Mouse (Mus musculus) midbrain, postnatal 0 days (tissue): ENCODE results near the gene Scube3. TPM values are rescaled to one million over a fixed set of nuclear protein-coding genes. Genes with fewer than 3 reads are reported as not detected.

Experiments
- ATAC-seq: fragments of 200-750 bp; cut with Nextera tagmentation; 2 replicates; pipeline ENCODE4 v1.8.0; 2017; ENCODE audit warnings: moderate number of reproducible peaks, mild to moderate bottlenecking, moderate TSS enrichment, moderate library complexity; ENCODE audit not compliant: low FRiP score
- DNase-seq: peaks from one replicate; pipeline ENCODE4 v3.0.0-alpha.2; 2015; ENCODE audit warnings: low spot score
- H3K27ac ChIP-seq: fragments of 300-500 bp; sonication (generic); 2 replicates; pipeline ENCODE4 v1.5.1; 2014; ENCODE audit warnings: low read depth, mild to moderate bottlenecking, low read length, mixed read lengths
- H3K27me3 ChIP-seq: fragments of 300-500 bp; sonication (generic); 2 replicates; pipeline ENCODE4 v1.6.1; 2014; ENCODE audit warnings: low read length, control low read depth, mixed read lengths; ENCODE audit not compliant: insufficient read depth
- H3K36me3 ChIP-seq: fragments of 300-500 bp; sonication (generic); 2 replicates; pipeline ENCODE4 v1.6.1; 2014; ENCODE audit warnings: low read length, control low read depth, mixed read lengths; ENCODE audit not compliant: insufficient read depth
- H3K4me1 ChIP-seq: fragments of 300-500 bp; sonication (generic); 2 replicates; pipeline ENCODE4 v1.6.1; 2014; ENCODE audit warnings: mild to moderate bottlenecking, control low read depth, antibody characterized with exemption, low read length, mixed read lengths; ENCODE audit not compliant: insufficient read depth
- H3K4me2 ChIP-seq: fragments of 300-500 bp; sonication (generic); 2 replicates; pipeline ENCODE4 v1.6.1; 2014; ENCODE audit warnings: low read depth, mild to moderate bottlenecking, low read length, mixed read lengths; ENCODE audit not compliant: poor library complexity, severe bottlenecking
- H3K4me3 ChIP-seq: fragments of 300-500 bp; sonication (generic); 2 replicates; pipeline ENCODE4 v1.5.1; 2014; ENCODE audit warnings: low read depth, mild to moderate bottlenecking, low read length, moderate library complexity
- H3K9ac ChIP-seq: fragments of 300-500 bp; sonication (generic); replicated peaks from 2 replicates; pipeline ENCODE4 v1.6.1; 2014; ENCODE audit warnings: mild to moderate bottlenecking, low read length, moderate library complexity, mixed read lengths; ENCODE audit not compliant: poor library complexity, severe bottlenecking
- H3K9me3 ChIP-seq: fragments of 300-500 bp; sonication (generic); 2 replicates; pipeline ENCODE4 v1.6.1; 2016; ENCODE audit warnings: low read length, control low read depth
- CTCF ChIP-seq: IDR thresholded peaks from 2 replicates; pipeline ENCODE4 v1.5.1; 2016; ENCODE audit warnings: antibody characterized with exemption, mild to moderate bottlenecking
- WGBS: fragments of 180-500 bp; shearing (Covaris S2); extraction: QIAGEN DNeasy Blood & Tissue Kit; methylation state at CpG from one replicate; pipeline ENCODE4 v1.1.7; 2014; 5-methylcytosine and 5-hydroxymethylcytosine counted together
- polyA plus RNA-seq: library from polyadenylated mRNA; unstranded; fragments of >200 nt; fragmentation: Nextera tagmentation; extraction: Ambion mirVana; gene quantifications from 2 replicates; pipeline ENCODE4 v1.2.1, GENCODE M21; 2015
- total RNA-seq: library from RNA; depleted of rRNA; stranded (reverse); fragments of >200 nt; gene quantifications from 2 replicates; pipeline ENCODE4 v1.2.3, GENCODE M21; 2014

Gene Scube3
- total and polyA plus RNA-seq, 2 experiments from 2014 or later: 3.9 to 19.9 TPM

DNA sequence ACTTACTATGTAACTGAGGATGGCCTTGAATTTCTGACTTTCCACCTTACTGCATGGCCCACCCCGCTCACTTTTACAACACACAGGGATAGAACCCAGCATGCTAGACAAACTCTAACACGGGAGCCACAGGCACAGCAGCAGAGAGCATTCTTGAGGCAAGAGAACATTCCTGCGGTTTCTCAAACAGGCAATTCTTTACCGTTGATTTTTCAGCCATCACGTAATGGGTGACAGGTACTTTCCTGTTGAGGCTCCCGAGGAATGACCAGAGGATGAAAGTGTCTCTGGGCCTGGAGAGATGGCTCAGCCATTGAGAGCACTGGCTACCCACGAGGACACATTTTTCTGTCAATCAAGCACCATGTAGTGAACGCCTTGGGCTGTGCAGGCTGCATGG is 17.6 kb upstream of the Scube3 start:
- no peaks in the 10 kb centered on the region for H3K9me3 ChIP-seq
- no peak overlapping the region for H3K4me3 ChIP-seq
- DNase-seq (no peak), ATAC-seq (no peak)
- no peak for TF ChIP-seq CTCF
- H3K27me3 ChIP-seq: no peaks in the 10 kb centered on the region
- H3K4me1 ChIP-seq: no peaks in the 10 kb centered on the region
- no peak overlapping the region for H3K4me2 ChIP-seq
- no peak overlapping the region for H3K27ac ChIP-seq
- no peaks in the 10 kb centered on the region for H3K36me3 ChIP-seq
- 52% methylated on average over 8 of the region's 8 CpGs for WGBS
- no peak overlapping the region for H3K9ac ChIP-seq

DNA sequence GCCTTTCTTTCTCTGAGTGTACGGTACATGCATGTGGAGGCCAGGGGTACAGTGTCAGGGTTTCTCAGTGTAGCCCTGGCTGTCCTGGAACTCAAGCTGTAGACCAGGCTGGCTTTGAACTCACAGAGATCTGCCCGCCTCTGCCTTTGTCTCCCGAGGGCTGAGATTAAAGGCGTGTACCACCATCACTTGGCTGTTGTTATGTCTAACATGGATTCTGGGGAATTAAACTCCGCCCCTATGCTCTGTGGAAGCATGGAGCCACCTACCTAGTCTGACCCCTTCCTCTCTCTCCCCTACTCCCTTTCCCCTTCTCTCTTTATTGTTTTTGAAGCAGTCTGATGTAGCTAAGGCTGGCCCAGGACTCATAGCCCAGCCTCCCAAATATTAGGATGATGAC is 12.1 kb upstream of the Scube3 start:
- ATAC-seq (no peak), DNase-seq (no peak)
- H3K36me3 ChIP-seq: no peaks in the 10 kb centered on the region
- H3K27me3 ChIP-seq: no peaks in the 10 kb centered on the region
- no peak overlapping the region for H3K4me2 ChIP-seq
- no peak overlapping the region for H3K4me3 ChIP-seq
- no peaks in the 10 kb centered on the region for H3K4me1 ChIP-seq
- H3K9ac ChIP-seq: no peak overlapping the region
- H3K27ac ChIP-seq: no peak overlapping the region
- H3K9me3 ChIP-seq: no peaks in the 10 kb centered on the region
- WGBS: 82% methylated on average over 5 of the region's 5 CpGs
- TF ChIP-seq CTCF: no peak

DNA sequence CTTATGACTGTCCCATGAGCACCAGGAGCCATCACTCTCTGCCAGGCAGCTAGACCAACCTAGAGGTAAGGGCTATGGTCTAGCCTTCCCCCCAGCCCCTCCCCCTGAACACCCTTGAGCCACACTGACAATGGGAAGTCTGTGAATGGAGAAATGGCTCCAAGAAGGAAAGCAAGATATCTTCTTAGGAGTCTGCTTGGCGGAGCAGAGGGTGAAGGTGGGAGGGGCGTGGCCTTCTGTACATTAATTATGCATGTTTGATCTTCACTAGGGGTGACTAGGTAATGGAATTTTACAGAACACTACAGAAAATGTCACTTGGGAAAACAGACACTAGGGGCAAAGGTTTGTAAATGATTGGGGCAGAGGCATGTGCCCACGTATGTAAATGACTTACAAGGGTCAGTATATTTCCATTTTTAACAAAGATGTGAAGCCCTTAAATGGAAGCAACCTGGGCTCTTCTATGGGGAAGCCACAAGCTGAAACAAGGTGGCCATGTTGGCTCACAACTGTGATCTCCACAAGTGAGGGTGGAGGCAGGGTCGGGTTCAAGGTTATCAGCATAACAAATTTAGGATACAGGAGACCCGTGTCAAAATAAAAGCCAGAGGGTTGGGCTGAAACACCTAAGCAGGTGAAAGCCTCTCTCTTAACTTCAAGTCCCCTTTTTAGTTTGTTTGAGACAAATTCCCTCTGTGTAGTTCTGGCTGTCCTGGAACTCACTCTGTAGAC is 11.4 kb upstream of the Scube3 start:
- DNase-seq (no peak), ATAC-seq (no peak)
- no peak overlapping the region for H3K9ac ChIP-seq
- no peak overlapping the region for H3K27ac ChIP-seq
- H3K4me1 ChIP-seq: no peaks in the 10 kb centered on the region
- WGBS: 74% methylated on average over 5 of the region's 5 CpGs
- H3K4me3 ChIP-seq: no peak overlapping the region
- TF ChIP-seq CTCF: no peak
- no peaks in the 10 kb centered on the region for H3K27me3 ChIP-seq
- H3K9me3 ChIP-seq: no peaks in the 10 kb centered on the region
- H3K36me3 ChIP-seq: no peaks in the 10 kb centered on the region
- no peak overlapping the region for H3K4me2 ChIP-seq

DNA sequence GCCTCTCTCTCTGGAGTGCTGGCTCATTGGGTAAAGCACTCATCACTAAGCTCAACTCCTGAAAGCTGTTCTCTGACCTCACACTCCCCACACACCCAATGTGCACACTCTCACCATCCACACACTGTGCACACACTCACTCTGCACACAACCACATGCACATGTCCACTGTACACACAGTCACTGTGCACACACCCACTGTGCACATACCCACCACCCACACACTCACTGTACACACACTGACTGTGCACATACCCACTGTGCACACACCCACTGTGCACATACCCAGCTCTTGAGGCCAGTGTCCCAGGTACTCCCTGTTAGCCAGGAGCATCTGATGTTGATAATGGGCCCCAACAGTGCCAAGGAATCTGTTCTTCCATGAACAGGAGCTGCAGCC is 10.8 kb upstream of the Scube3 start:
- Histone ChIP-seq H3K36me3 (no peaks in the 10 kb centered on the region), H3K9ac (no peak overlapping the region), H3K4me1 (no peaks in the 10 kb centered on the region), H3K9me3 (no peaks in the 10 kb centered on the region), H3K4me3 (no peak overlapping the region), H3K27ac (no peak overlapping the region), H3K4me2 (no peak overlapping the region), H3K27me3 (no peaks in the 10 kb centered on the region)
- no peak for TF ChIP-seq CTCF
- ATAC-seq (no peak), DNase-seq (no peak)

DNA sequence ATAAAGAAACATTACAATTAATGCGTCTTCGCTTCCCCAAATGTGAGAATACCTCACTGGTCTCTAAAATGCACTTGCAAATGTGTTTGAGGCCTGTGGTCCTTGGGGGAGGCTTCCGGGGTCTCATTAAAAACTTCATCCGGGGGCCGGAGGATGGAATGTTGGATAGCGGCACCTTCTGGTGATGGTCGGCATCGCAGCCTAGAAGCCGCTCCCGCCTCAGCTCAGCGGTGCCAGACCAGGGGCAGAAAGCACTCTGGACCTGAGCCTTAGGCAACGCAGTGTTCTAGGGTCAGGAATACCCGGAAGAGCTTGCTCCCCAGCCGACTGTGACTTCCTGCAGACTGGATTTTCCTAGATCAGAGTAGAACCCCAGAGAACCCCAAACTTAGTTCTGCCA is 8.7 kb upstream of the Scube3 start:
- Histone ChIP-seq H3K9me3 (no peaks in the 10 kb centered on the region), H3K4me1 (no peaks in the 10 kb centered on the region), H3K27ac (no peak overlapping the region), H3K36me3 (no peaks in the 10 kb centered on the region), H3K4me3 (no peak overlapping the region), H3K4me2 (0 out of 2 replicates have a peak overlapping the region, but pooled peaks have one; percentile 20), H3K27me3 (no peaks in the 10 kb centered on the region), H3K9ac (no peak overlapping the region)
- TF ChIP-seq CTCF: peak; percentile 82
- DNase-seq: peak; percentile 62
- 6% methylated on average over 14 of the region's 14 CpGs for WGBS
- ATAC-seq: no peak

DNA sequence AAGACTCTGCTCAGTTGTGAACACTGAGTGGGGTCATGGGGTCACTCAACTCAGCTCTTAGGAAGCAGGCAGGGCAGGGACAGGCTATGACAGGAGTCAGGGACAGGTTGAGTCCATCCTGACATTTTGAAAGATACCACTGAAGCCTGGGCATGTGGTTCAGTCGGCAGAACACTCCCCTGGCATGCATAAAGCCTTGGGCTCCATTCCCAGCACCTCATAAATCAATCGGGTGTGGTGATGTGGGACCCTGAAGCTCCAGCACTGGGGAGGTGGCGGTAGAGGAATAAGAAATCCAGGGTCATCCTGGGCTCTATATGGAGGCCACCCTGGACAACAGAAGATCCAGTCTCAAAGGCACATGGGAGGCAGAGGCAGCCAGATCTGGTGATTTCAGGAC is 6.4 kb upstream of the Scube3 start:
- WGBS: 88% methylated on average over 3 of the region's 3 CpGs

More for the DNA sequence above, 6.4 kb upstream of the Scube3 start:
- H3K27me3 ChIP-seq: no peaks in the 10 kb centered on the region
- TF ChIP-seq CTCF: no peak
- ATAC-seq (no peak), DNase-seq (no peak)
- H3K9ac ChIP-seq: no peak overlapping the region
- H3K36me3 ChIP-seq: no peaks in the 10 kb centered on the region
- H3K27ac ChIP-seq: no peak overlapping the region
- H3K4me2 ChIP-seq: no peak overlapping the region
- no peaks in the 10 kb centered on the region for H3K9me3 ChIP-seq
- H3K4me3 ChIP-seq: no peak overlapping the region
- no peaks in the 10 kb centered on the region for H3K4me1 ChIP-seq
